Mouse (Mus musculus) stomach, embryonic 15.5 days (tissue): ENCODE measurements at regions not wholly inside any gene's neighbourhood (a gene's known extent, or its start where the extent isn't known, plus 50 kb on each side); places are given as distances from the start of the nearest gene placed in this dataset.

Source experiments
- ATAC-seq: fragments of 200-750 bp; cut with Nextera tagmentation; 2 replicates; pipeline ENCODE4 v1.8.0; 2017; ENCODE audit warnings: low read depth, moderate number of reproducible peaks, moderate TSS enrichment; ENCODE audit not compliant: insufficient read depth, low FRiP score
- H3K27ac ChIP-seq: fragments of 300-500 bp; sonication (generic); 2 replicates; pipeline ENCODE4 v1.5.1; 2015; ENCODE audit warnings: mild to moderate bottlenecking, inconsistent platforms
- H3K27me3 ChIP-seq: fragments of 300-500 bp; sonication (generic); replicated peaks from 2 replicates; pipeline ENCODE4 v1.6.1; 2015; ENCODE audit warnings: inconsistent platforms
- H3K36me3 ChIP-seq: fragments of 300-500 bp; sonication (generic); 2 replicates; pipeline ENCODE4 v1.6.1; 2015; ENCODE audit warnings: inconsistent platforms
- H3K4me1 ChIP-seq: fragments of 300-500 bp; sonication (generic); 2 replicates; pipeline ENCODE4 v1.6.1; 2015; ENCODE audit warnings: inconsistent platforms
- H3K4me2 ChIP-seq: fragments of 300-500 bp; sonication (generic); 2 replicates; pipeline ENCODE4 v1.6.1; 2015; ENCODE audit warnings: mild to moderate bottlenecking, inconsistent platforms
- H3K4me3 ChIP-seq: fragments of 300-500 bp; sonication (generic); replicated peaks from 2 replicates; pipeline ENCODE4 v1.5.1; 2015; ENCODE audit warnings: inconsistent platforms
- H3K9ac ChIP-seq: fragments of 300-500 bp; sonication (generic); 2 replicates; pipeline ENCODE4 v1.6.1; 2015; ENCODE audit warnings: inconsistent platforms
- H3K9me3 ChIP-seq: fragments of 300-500 bp; sonication (generic); 2 replicates; pipeline ENCODE4 v1.6.1; 2016; ENCODE audit warnings: inconsistent platforms
- WGBS: fragments of 180-500 bp; shearing (Covaris S2); methylation state at CpG from one replicate; pipeline ENCODE4 v1.1.7; 2015; 5-methylcytosine and 5-hydroxymethylcytosine counted together

DNA sequence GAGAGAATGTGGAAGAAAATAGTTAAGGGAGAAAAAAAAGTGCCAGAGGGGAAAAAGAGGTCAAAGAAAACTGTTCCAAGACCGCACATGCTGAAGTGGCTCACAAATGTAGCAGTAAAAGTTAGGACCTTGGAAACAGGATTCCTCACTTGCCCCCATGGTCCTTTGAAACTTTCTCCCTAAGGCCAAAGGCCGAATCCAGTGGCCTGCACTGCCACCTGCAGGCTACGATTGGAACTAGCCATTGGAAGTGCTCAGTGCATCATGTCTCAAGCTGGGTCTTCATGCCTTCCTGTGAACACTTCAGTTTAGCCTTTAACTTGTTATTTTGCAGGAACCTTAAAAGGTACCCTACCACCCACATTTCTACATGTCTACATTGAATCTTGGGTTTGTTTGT lies 56.3 kb upstream of the Mctp2 start:
- no peak overlapping the region for H3K27ac ChIP-seq
- H3K4me1 ChIP-seq: no peaks in the 10 kb centered on the region
- no peak overlapping the region for H3K4me3 ChIP-seq
- no peak for ATAC-seq
- H3K36me3 ChIP-seq: no peaks in the 10 kb centered on the region
- no peak overlapping the region for H3K4me2 ChIP-seq
- H3K9me3 ChIP-seq: no peaks in the 10 kb centered on the region
- WGBS: 16% methylated on average over 3 of the region's 3 CpGs
- H3K27me3 ChIP-seq: no peaks in the 10 kb centered on the region
- no peak overlapping the region for H3K9ac ChIP-seq

DNA sequence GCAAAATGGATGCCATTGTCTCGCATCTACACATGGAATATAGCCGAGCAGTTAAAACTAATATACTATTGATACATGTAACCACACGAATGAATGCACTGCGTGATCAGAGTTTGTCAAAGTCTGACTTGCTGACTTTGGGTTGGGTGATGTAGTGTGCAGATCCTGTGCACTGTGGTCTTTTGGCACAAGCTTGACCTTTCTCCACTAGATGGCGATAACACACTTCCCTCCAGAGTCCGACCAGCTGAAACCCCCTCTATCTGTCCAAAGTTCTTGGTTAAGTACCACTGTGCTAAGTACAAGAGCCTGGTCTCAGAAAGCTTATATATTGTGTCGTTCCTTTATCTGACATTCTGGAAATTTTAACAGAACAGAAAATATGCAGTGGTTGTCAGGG lies 84.9 kb upstream of the Mctp2 start:
- Histone ChIP-seq H3K4me1 (no peaks in the 10 kb centered on the region), H3K9me3 (no peaks in the 10 kb centered on the region), H3K27me3 (no peaks in the 10 kb centered on the region), H3K4me3 (no peak overlapping the region), H3K4me2 (no peak overlapping the region), H3K36me3 (no peaks in the 10 kb centered on the region), H3K9ac (no peak overlapping the region), H3K27ac (no peak overlapping the region)
- ATAC-seq: no peak
- WGBS: 44% methylated on average over 7 of the region's 7 CpGs

DNA sequence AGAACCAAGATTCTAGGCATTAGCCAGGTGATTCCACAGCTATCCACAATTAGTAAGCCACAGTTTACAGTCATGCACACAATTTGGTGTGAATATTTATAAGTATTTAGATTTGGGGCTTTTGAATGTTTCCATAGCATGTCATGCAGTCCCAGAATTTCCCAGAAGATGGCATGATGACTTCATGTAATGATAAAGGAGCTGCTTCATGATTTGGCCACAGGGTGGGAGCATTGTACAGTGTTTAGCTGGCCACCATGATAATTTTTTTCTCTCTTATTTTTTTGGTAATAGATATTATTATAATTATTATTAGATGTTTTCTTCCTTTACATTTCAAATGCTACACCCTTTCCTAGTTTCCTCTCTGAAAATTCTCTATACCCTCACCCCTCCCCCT lies 93.6 kb upstream of the Mctp2 start:
- Histone ChIP-seq H3K9me3 (no peaks in the 10 kb centered on the region), H3K27me3 (no peaks in the 10 kb centered on the region), H3K27ac (no peak overlapping the region), H3K4me3 (no peak overlapping the region), H3K4me2 (no peak overlapping the region), H3K9ac (no peak overlapping the region), H3K36me3 (no peaks in the 10 kb centered on the region), H3K4me1 (no peaks in the 10 kb centered on the region)
- no peak for ATAC-seq

DNA sequence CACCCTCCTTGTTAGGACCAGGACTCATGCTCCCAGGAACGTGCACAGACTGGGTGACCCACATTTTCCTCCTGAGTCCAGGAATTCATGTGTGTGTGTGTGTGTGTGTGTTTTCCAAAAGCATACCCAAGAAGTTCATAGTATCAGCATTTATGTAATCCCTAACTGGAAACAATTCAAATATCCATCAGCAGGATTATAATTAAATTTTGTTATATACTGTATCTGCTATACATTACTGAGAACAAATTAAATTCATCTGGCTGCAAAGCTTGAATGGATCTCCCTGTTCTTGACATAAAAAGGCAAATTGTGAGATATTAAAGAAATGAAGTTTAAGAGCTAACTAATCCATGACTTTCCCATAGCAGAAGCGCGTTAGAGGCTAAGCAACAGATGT lies 99.7 kb upstream of the Mctp2 start:
- H3K4me3 ChIP-seq: no peak overlapping the region
- no peaks in the 10 kb centered on the region for H3K36me3 ChIP-seq
- no peak overlapping the region for H3K9ac ChIP-seq
- H3K27ac ChIP-seq: no peak overlapping the region
- 62% methylated on average over 3 of the region's 3 CpGs for WGBS
- no peak for ATAC-seq
- no peaks in the 10 kb centered on the region for H3K4me1 ChIP-seq
- no peaks in the 10 kb centered on the region for H3K9me3 ChIP-seq
- H3K27me3 ChIP-seq: no peaks in the 10 kb centered on the region
- H3K4me2 ChIP-seq: no peak overlapping the region

- Histone ChIP-seq H3K36me3 (no peaks in the 10 kb centered on the region), H3K9me3 (no peaks in the 10 kb centered on the region), H3K4me1 (no peaks in the 10 kb centered on the region), H3K4me3 (no peak overlapping the region), H3K4me2 (no peak overlapping the region), H3K9ac (no peak overlapping the region), H3K27ac (no peak overlapping the region), H3K27me3 (no peaks in the 10 kb centered on the region)
- no peak for ATAC-seq
- 27% methylated on average over 6 of the region's 6 CpGs for WGBS
These were observed 102.1 kb upstream of the Mctp2 start for GRCm38 (mm10) chr7:72408409-72408986.

- Histone ChIP-seq H3K4me2 (no peak overlapping the region), H3K27me3 (no peaks in the 10 kb centered on the region), H3K36me3 (no peaks in the 10 kb centered on the region), H3K9ac (no peak overlapping the region), H3K27ac (no peak overlapping the region), H3K4me3 (no peak overlapping the region), H3K9me3 (no peaks in the 10 kb centered on the region), H3K4me1 (no peaks in the 10 kb centered on the region; the same call in 1 of the 2 replicates)
- ATAC-seq: no peak
- 30% methylated on average over 2 of the region's 2 CpGs for WGBS
These were observed 132.1 kb upstream of the Mctp2 start for GRCm38 (mm10) chr7:72438552-72438951.

GRCm38 (mm10) chr7:72442001-72442400 lies 135.6 kb upstream of the Mctp2 start:
- H3K27me3 ChIP-seq: no peaks in the 10 kb centered on the region
- no peaks in the 10 kb centered on the region; the same call in 1 of the 2 replicates for H3K4me1 ChIP-seq
- 59% methylated on average over 5 of the region's 5 CpGs for WGBS
- H3K4me3 ChIP-seq: no peak overlapping the region
- H3K9ac ChIP-seq: no peak overlapping the region
- H3K27ac ChIP-seq: no peak overlapping the region
- H3K9me3 ChIP-seq: no peaks in the 10 kb centered on the region
- no peak overlapping the region for H3K4me2 ChIP-seq
- ATAC-seq: no peak
- no peaks in the 10 kb centered on the region for H3K36me3 ChIP-seq

DNA sequence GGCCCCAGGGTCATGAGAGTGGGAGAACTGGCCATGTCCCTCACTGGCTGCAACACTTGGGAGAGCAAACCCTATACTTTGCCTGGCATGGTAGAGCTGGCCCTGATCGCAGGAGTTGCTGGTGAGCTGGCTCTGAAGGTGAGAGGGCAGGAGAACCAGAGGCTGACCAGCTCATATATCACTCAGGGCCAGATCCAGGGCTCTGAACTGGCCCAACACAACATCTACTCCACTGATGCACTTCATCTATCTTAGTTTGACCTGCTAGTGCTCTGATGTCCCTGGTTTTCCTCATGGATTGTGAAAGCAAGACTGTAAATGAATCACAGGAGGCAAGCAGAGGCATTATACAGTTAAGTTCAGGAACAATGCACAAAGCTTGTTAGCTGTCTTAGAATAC lies 137.6 kb upstream of the Mctp2 start:
- 82% methylated on average over 1 of the region's 1 CpGs for WGBS
- H3K36me3 ChIP-seq: no peaks in the 10 kb centered on the region
- no peak overlapping the region for H3K9ac ChIP-seq
- H3K27me3 ChIP-seq: no peaks in the 10 kb centered on the region
- H3K9me3 ChIP-seq: no peaks in the 10 kb centered on the region
- H3K4me1 ChIP-seq: no peaks in the 10 kb centered on the region; the same call in 1 of the 2 replicates
- no peak overlapping the region for H3K27ac ChIP-seq
- no peak overlapping the region for H3K4me3 ChIP-seq
- H3K4me2 ChIP-seq: no peak overlapping the region
- no peak for ATAC-seq

- ATAC-seq: no peak
These were observed 138.4 kb upstream of the Mctp2 start for GRCm38 (mm10) chr7:72444792-72445191.

GRCm38 (mm10) chr7:72446911-72447310 lies 140.5 kb upstream of the Mctp2 start:
- H3K9me3 ChIP-seq: no peaks in the 10 kb centered on the region
- H3K27me3 ChIP-seq: no peaks in the 10 kb centered on the region
- H3K4me3 ChIP-seq: no peak overlapping the region
- no peak overlapping the region for H3K4me2 ChIP-seq
- no peaks in the 10 kb centered on the region for H3K4me1 ChIP-seq
- no peaks in the 10 kb centered on the region for H3K36me3 ChIP-seq
- no peak for ATAC-seq
- no peak overlapping the region for H3K27ac ChIP-seq
- H3K9ac ChIP-seq: no peak overlapping the region
- WGBS: 95% methylated on average over 1 of the region's 1 CpGs

More at GRCm38 (mm10) chr7:72444792-72445191, 138.4 kb upstream of the Mctp2 start:
- Histone ChIP-seq H3K4me2 (no peak overlapping the region), H3K36me3 (no peaks in the 10 kb centered on the region), H3K9ac (no peak overlapping the region), H3K27me3 (no peaks in the 10 kb centered on the region), H3K4me3 (no peak overlapping the region), H3K9me3 (no peaks in the 10 kb centered on the region), H3K4me1 (no peaks in the 10 kb centered on the region; the same call in 1 of the 2 replicates), H3K27ac (no peak overlapping the region)
- 40% methylated on average over 1 of the region's 1 CpGs for WGBS

DNA sequence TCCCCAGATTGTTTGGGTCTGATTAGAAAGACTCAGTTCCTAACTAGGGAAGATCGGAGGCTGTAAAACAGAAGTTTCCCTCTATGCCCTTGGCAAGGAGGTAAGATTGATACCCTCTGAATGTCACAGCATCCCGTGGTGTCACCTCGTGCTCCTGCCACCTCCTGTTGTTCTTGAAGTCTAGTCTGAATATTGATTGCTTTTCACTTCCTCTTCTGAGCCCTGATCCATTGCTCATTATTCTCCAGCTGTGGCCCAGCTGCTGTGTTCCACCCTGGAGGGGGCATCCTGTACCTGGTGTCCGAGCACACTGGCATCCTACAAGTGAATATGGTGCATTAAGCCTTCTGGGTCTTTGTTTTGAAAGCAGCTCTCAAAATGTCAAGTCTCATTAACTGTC lies 156.6 kb upstream of the Mctp2 start:
- 55% methylated on average over 4 of the region's 4 CpGs for WGBS
- H3K4me2 ChIP-seq: no peak overlapping the region
- no peak overlapping the region for H3K4me3 ChIP-seq
- no peaks in the 10 kb centered on the region for H3K27me3 ChIP-seq
- H3K27ac ChIP-seq: no peak overlapping the region
- H3K9me3 ChIP-seq: no peaks in the 10 kb centered on the region
- no peak for ATAC-seq
- H3K9ac ChIP-seq: no peak overlapping the region
- no peaks in the 10 kb centered on the region for H3K36me3 ChIP-seq
- H3K4me1 ChIP-seq: no peaks in the 10 kb centered on the region

- Histone ChIP-seq H3K4me1 (no peaks in the 10 kb centered on the region), H3K9me3 (no peaks in the 10 kb centered on the region), H3K4me2 (no peak overlapping the region), H3K27ac (no peak overlapping the region), H3K27me3 (no peaks in the 10 kb centered on the region), H3K9ac (no peak overlapping the region), H3K36me3 (no peaks in the 10 kb centered on the region), H3K4me3 (no peak overlapping the region)
- WGBS: 78% methylated on average over 1 of the region's 1 CpGs
- no peak for ATAC-seq
These were observed 158.2 kb upstream of the Mctp2 start for GRCm38 (mm10) chr7:72464658-72465057.

DNA sequence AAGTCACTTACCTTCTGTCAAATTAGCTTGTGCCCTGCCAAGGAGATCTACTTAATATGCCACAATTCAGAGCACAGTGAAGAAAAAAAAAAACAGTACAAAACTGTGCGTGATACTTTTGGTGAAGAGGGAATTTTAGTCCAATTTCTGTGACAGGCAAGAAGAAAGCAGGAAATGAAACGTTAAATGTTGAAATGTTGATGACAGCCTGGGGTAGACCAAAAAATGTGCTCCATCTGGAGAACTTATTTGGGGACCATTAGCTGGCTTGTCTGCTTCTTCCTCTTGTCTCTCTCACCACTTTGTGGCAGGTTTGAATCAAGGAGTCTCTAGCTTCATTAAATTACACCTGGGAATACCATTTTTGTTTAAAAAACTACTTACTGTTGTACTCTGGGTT lies 163.3 kb upstream of the Mctp2 start:
- 48% methylated on average over 2 of the region's 2 CpGs for WGBS
- Histone ChIP-seq H3K36me3 (no peaks in the 10 kb centered on the region), H3K4me3 (no peak overlapping the region), H3K9me3 (no peaks in the 10 kb centered on the region), H3K27me3 (no peaks in the 10 kb centered on the region), H3K9ac (no peak overlapping the region), H3K4me2 (no peak overlapping the region), H3K27ac (no peak overlapping the region), H3K4me1 (no peaks in the 10 kb centered on the region)
- ATAC-seq: no peak
